Mouse (Mus musculus) MEL (cell line): ENCODE data around the gene Fosl1. TPM values are rescaled to one million over a fixed set of nuclear protein-coding genes. Genes with fewer than 3 reads are reported as not detected.

Experiments
- DNase-seq: peaks from one replicate; pipeline ENCODE4 v3.0.0; 2011; ENCODE audit warnings: low read depth, low spot score
- H3K27ac ChIP-seq: 2 replicates; pipeline ENCODE4 v1.5.1; 2012; ENCODE audit warnings: low read depth, mild to moderate bottlenecking, control low read depth, low read length, moderate library complexity; ENCODE audit not compliant: control insufficient read depth
- H3K27me3 ChIP-seq, 2 experiments: fragments of 150-350 bp in 1 of 2; sonication (generic) in 1 of 2; 2 replicates each; pipeline ENCODE4 v1.6.1; 2012; ENCODE audit warnings: low read length in 2 of 2, mild to moderate bottlenecking in 2 of 2, improper control_type of control experiment in 1 of 2, moderate library complexity in 1 of 2; ENCODE audit not compliant: insufficient read depth in 2 of 2, control insufficient read depth in 1 of 2
- H3K36me3 ChIP-seq, 2 experiments: 2 replicates each; pipeline ENCODE4 v1.6.1; 2012 to 2014; ENCODE audit warnings: low read length in 2 of 2, improper control_type of control experiment in 1 of 2, inconsistent platforms in 1 of 2, mild to moderate bottlenecking in 1 of 2; ENCODE audit not compliant: insufficient read depth in 2 of 2, control insufficient read depth in 1 of 2
- H3K4me1 ChIP-seq, 2 experiments: fragments of 150-350 bp in 1 of 2; sonication (generic) in 1 of 2; 2 replicates each; pipeline ENCODE4 v1.6.1; 2012; ENCODE audit warnings: low read length in 2 of 2, improper control_type of control experiment in 1 of 2, mild to moderate bottlenecking in 1 of 2; ENCODE audit not compliant: insufficient read depth in 2 of 2, control insufficient read depth in 1 of 2
- H3K4me3 ChIP-seq, 2 experiments: fragments of 150-350 bp in 1 of 2; sonication (generic) in 1 of 2; 2 replicates each; pipeline ENCODE4 v1.5.1; 2012; ENCODE audit warnings: low read depth in 2 of 2, low read length in 2 of 2, mild to moderate bottlenecking in 2 of 2, moderate library complexity in 2 of 2, control low read depth in 1 of 2, improper control_type of control experiment in 1 of 2; ENCODE audit not compliant: control insufficient read depth in 1 of 2, insufficient read depth in 1 of 2
- H3K79me2 ChIP-seq: 2 replicates; pipeline ENCODE4 v1.6.1; 2012; ENCODE audit warnings: mild to moderate bottlenecking, low read length, moderate library complexity; ENCODE audit not compliant: control insufficient read depth, poor library complexity, insufficient read depth
- H3K9ac ChIP-seq: 2 replicates; pipeline ENCODE4 v1.6.1; 2012; ENCODE audit warnings: low read depth, mild to moderate bottlenecking, control low read depth, low read length, moderate library complexity; ENCODE audit not compliant: control insufficient read depth, poor library complexity, severe bottlenecking
- H3K9me3 ChIP-seq: fragments of 150-350 bp; sonication (generic); replicated peaks from 2 replicates; pipeline ENCODE4 v1.6.1; 2012; ENCODE audit warnings: mild to moderate bottlenecking, low read length, improper control_type of control experiment, moderate library complexity; ENCODE audit not compliant: insufficient read depth
- BHLHE40 ChIP-seq: IDR thresholded peaks from 2 replicates; pipeline ENCODE4 v1.6.1; 2012; ENCODE audit warnings: low read depth, mild to moderate bottlenecking, inconsistent platforms, low read length, improper control_type of control experiment, borderline replicate concordance
- CHD1 ChIP-seq: IDR thresholded peaks from 2 replicates; pipeline ENCODE4 v1.6.1; 2012; ENCODE audit warnings: low read depth, mild to moderate bottlenecking, inconsistent platforms, low read length, improper control_type of control experiment
- E2F4 ChIP-seq: IDR thresholded peaks from 2 replicates; pipeline ENCODE4 v1.6.1; 2011; ENCODE audit warnings: low read depth, low read length, improper control_type of control experiment, borderline replicate concordance
- ELF1 ChIP-seq: IDR thresholded peaks from 2 replicates; pipeline ENCODE4 v1.6.1; 2014; ENCODE audit warnings: low read depth, mild to moderate bottlenecking, inconsistent platforms, low read length, improper control_type of control experiment, moderate library complexity
- EP300 ChIP-seq, 2 experiments: IDR thresholded peaks; 2 replicates each; pipeline ENCODE4 v1.6.1; 2011; ENCODE audit warnings: improper control_type of control experiment in 2 of 2, low read length in 2 of 2, low read depth in 1 of 2, mild to moderate bottlenecking in 1 of 2
- ETS1 ChIP-seq: IDR thresholded peaks from 2 replicates; pipeline ENCODE4 v1.6.1; 2012; ENCODE audit warnings: low read depth, mild to moderate bottlenecking, inconsistent platforms, low read length, improper control_type of control experiment, moderate library complexity
- GABPA ChIP-seq: IDR thresholded peaks from 2 replicates; pipeline ENCODE4 v1.6.1; 2012; ENCODE audit warnings: low read depth, mild to moderate bottlenecking, inconsistent platforms, low read length, improper control_type of control experiment, moderate library complexity
- HCFC1 ChIP-seq: IDR thresholded peaks from 2 replicates; pipeline ENCODE4 v1.6.1; 2012; ENCODE audit warnings: low read depth, mild to moderate bottlenecking, inconsistent platforms, low read length, improper control_type of control experiment, moderate library complexity
- JUND ChIP-seq: IDR thresholded peaks from 2 replicates; pipeline ENCODE4 v1.6.1; 2011; ENCODE audit warnings: low read depth, mild to moderate bottlenecking, improper control_type of control experiment, low read length
- KAT2A ChIP-seq: conservative IDR thresholded peaks from 2 replicates; pipeline ENCODE4 v1.6.1; 2012; ENCODE audit warnings: low read depth, low read length, improper control_type of control experiment, inconsistent platforms
- MAFK ChIP-seq: IDR thresholded peaks from 2 replicates; pipeline ENCODE4 v1.6.1; 2011; ENCODE audit warnings: low read depth, mild to moderate bottlenecking, low read length, improper control_type of control experiment, borderline replicate concordance
- MAX ChIP-seq: IDR thresholded peaks from 2 replicates; pipeline ENCODE4 v1.6.1; 2011; ENCODE audit warnings: low read length, improper control_type of control experiment
- MAZ ChIP-seq: IDR thresholded peaks from 2 replicates; pipeline ENCODE4 v1.6.1; 2012; ENCODE audit warnings: low read depth, mild to moderate bottlenecking, inconsistent platforms, low read length, improper control_type of control experiment
- MXI1 ChIP-seq: IDR thresholded peaks from 2 replicates; pipeline ENCODE4 v1.6.1; 2011; ENCODE audit warnings: mild to moderate bottlenecking, low read depth, low read length, improper control_type of control experiment
- MYB ChIP-seq: IDR thresholded peaks from 2 replicates; pipeline ENCODE4 v1.6.1; 2011; ENCODE audit warnings: mild to moderate bottlenecking, low read depth, low read length, improper control_type of control experiment
- MYC ChIP-seq: IDR thresholded peaks from 2 replicates; pipeline ENCODE4 v1.6.1; 2011; ENCODE audit warnings: low read depth, mild to moderate bottlenecking, low read length, improper control_type of control experiment, moderate library complexity
- NELFE ChIP-seq: IDR thresholded peaks from 2 replicates; pipeline ENCODE4 v1.6.1; 2011; ENCODE audit warnings: low read depth, low read length, improper control_type of control experiment
- NRF1 ChIP-seq: IDR thresholded peaks from 2 replicates; pipeline ENCODE4 v1.6.1; 2014; ENCODE audit warnings: low read depth, mild to moderate bottlenecking, inconsistent platforms, low read length, improper control_type of control experiment, moderate library complexity; ENCODE audit not compliant: poor library complexity, insufficient read depth, severe bottlenecking
- POLR2AphosphoS5 ChIP-seq: IDR thresholded peaks from 2 replicates; pipeline ENCODE4 v1.6.1; 2012; ENCODE audit warnings: low read depth, borderline replicate concordance, mild to moderate bottlenecking, inconsistent platforms, low read length, moderate library complexity, mixed read lengths
- SIN3A ChIP-seq: IDR thresholded peaks from 2 replicates; pipeline ENCODE4 v1.6.1; 2012; ENCODE audit warnings: low read length, improper control_type of control experiment, inconsistent platforms
- SMC3 ChIP-seq: IDR thresholded peaks from 2 replicates; pipeline ENCODE4 v1.6.1; 2011; ENCODE audit warnings: low read depth, low read length, improper control_type of control experiment
- TAL1 ChIP-seq: IDR thresholded peaks from 2 replicates; pipeline ENCODE4 v1.6.1; 2012; ENCODE audit warnings: mild to moderate bottlenecking, inconsistent platforms, low read length, moderate library complexity, mixed read lengths
- TBP ChIP-seq: IDR thresholded peaks from 2 replicates; pipeline ENCODE4 v1.8.0; 2011; ENCODE audit warnings: low read depth, low read length, improper control_type of control experiment
- USF1 ChIP-seq: IDR thresholded peaks from 2 replicates; pipeline ENCODE4 v1.6.1; 2014; ENCODE audit warnings: low read depth, mild to moderate bottlenecking, inconsistent platforms, low read length, improper control_type of control experiment, moderate library complexity
- ZC3H11A ChIP-seq: IDR thresholded peaks from 2 replicates; pipeline ENCODE4 v1.6.1; 2012; ENCODE audit warnings: low read depth, mild to moderate bottlenecking, inconsistent platforms, low read length, improper control_type of control experiment
- ZKSCAN1 ChIP-seq: IDR thresholded peaks from 2 replicates; pipeline ENCODE4 v1.6.1; 2012; ENCODE audit warnings: low read depth, mild to moderate bottlenecking, inconsistent platforms, low read length, improper control_type of control experiment, moderate library complexity
- ZMIZ1 ChIP-seq: IDR thresholded peaks from 2 replicates; pipeline ENCODE4 v1.6.1; 2012; ENCODE audit warnings: low read depth, mild to moderate bottlenecking, inconsistent platforms, low read length, improper control_type of control experiment, moderate library complexity
- ZNF384 ChIP-seq: IDR thresholded peaks from 2 replicates; pipeline ENCODE4 v1.6.1; 2012; ENCODE audit warnings: low read depth, mild to moderate bottlenecking, inconsistent platforms, low read length, improper control_type of control experiment
- polyA plus RNA-seq, 2 experiments: library from polyadenylated mRNA; stranded (reverse) in 1 of 2; unstranded in 1 of 2; fragments of >175 nt in 1 of 2; fragments of >200 nt in 1 of 2; gene quantifications; 2 replicates each; pipeline versions ENCODE4 v1.2.1 to v1.2.4; 2012; ENCODE audit warnings: low replicate concordance in 2 of 2, low read depth in 1 of 2; ENCODE audit not compliant: insufficient read length in 2 of 2, insufficient read depth in 1 of 2, missing spikeins in 1 of 2
- total RNA-seq: library from RNA; depleted of rRNA; stranded (reverse); fragments of 300-350 nt; gene quantifications from 2 replicates; pipeline ENCODE4 v1.2.3, GENCODE M21; 2012

The Fosl1 gene
- total and polyA plus RNA-seq, 3 experiments: 2.0 to 3.1 TPM; not detected in 1

DNA sequence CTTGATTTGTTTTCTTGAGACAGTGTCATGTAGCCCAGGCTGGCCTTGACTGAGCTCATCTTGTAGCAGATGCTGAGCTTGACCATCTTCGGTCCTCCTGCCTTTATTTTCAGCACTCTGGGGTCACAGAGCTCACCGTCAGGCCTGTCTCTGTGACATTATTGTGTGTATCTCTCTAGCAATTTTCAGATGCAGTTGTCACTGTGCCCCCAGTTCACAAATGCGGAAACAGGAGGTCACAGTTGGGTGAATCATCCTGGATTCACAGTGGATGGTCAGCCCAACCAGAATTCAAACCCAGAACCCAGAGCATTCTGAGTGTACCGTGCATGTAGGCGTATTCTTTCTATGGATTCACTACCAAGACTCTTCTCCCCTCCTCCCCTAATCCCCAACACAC lies 1.6 kb upstream of the Fosl1 start:
- no peak overlapping the region for H3K27ac ChIP-seq
- H3K27me3 ChIP-seq: peaks cover 0 to 3% of the 10 kb centered on the region in 2 experiments; a peak in 1 of 4 replicates
- peaks cover 6% of the 10 kb centered on the region; the same call in 1 of the 2 replicates for H3K79me2 ChIP-seq
- peaks cover 0 to 4% of the 10 kb centered on the region in 2 experiments; a peak in 2 of 4 replicates for H3K36me3 ChIP-seq
- no peak overlapping the region for H3K9ac ChIP-seq
- no peak for DNase-seq
- TF ChIP-seq MAZ (no peak), ZNF384 (no peak), POLR2AphosphoS5 (no peak), ZKSCAN1 (no peak), E2F4 (no peak), ZC3H11A (no peak), GABPA (no peak), NELFE (no peak), MAFK (no peak), MYC (no peak), HCFC1 (no peak), KAT2A (no peak), EP300 (IDR thresholded peaks at IDR 0.05; ENCODE audit: low read depth in 1 of 2, low read length in 2 of 2) (no peak), ZMIZ1 (no peak), MYB (no peak)
- H3K9me3 ChIP-seq: no peaks in the 10 kb centered on the region
- H3K4me3 ChIP-seq: no peak overlapping the region
- peaks cover 0 to 25% of the 10 kb centered on the region in 2 experiments; a peak in 3 of 4 replicates for H3K4me1 ChIP-seq

DNA sequence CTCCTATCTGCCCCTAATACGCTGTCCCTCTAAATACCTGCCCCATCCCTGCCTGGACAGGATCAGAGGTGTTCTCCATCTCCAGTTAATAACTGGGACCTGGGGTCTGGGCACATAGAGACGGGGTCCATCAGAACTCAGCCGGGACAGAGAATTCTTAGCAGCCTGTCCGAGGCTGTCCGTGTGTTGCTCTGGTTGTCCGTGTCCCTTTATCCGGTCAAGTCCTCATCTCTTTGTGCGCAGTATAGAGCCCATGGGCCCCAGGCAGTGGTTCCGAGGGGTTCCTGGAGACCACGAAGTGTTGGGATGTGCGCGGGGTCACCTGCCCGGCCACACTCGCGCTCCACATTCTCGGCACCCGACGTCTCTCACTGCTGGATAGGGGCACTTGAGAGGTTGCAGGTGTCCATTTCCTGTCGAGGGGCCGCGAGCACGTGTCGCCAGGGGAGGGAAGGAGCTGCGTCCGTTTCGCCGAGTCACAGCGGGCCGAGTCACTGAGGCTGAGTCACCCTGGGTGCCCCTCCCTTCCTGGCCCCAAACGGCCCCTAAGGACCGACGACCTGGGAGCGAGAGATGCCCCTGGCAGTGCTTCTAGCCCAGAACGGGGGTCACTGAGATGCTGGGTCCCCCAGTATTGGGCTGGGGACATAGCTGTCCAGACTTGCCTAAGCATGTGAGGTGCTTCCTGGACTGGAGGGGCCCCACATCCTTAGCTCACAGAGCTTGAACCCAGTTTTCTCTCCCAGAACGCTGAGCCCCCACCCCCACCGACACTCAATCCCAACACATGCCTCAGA lies 1.2 kb downstream of the Fosl1 start:
- H3K36me3 ChIP-seq: peaks cover 0 to 4% of the 10 kb centered on the region in 2 experiments; a peak in 2 of 4 replicates
- TF ChIP-seq MAZ: no peak; the same call in 1 of the 2 replicates
- TF ChIP-seq NRF1: no peak
- TF ChIP-seq E2F4: no peak
- no peak for TF ChIP-seq ELF1
- 0 out of 2 replicates have a peak, but pooled peaks have one; percentile 48 for TF ChIP-seq MYC
- no peak for TF ChIP-seq JUND
- no peak for TF ChIP-seq ZNF384
- no peak for TF ChIP-seq NELFE
- TF ChIP-seq EP300 (IDR thresholded peaks at IDR 0.05; ENCODE audit: low read depth in 1 of 2, low read length in 2 of 2): peak in 1 of 2 experiments; percentile 40; a peak in 2 of 4 replicates
- TF ChIP-seq SIN3A: no peak
- TF ChIP-seq SMC3: no peak
- TF ChIP-seq MXI1: peak; percentile 35; the same call in 1 of the 2 replicates
- no peak for TF ChIP-seq TBP
- TF ChIP-seq ETS1: peak; percentile 31; the same call in 1 of the 2 replicates
- peak; percentile 96 for TF ChIP-seq MAX
- TF ChIP-seq TAL1: no peak
- no peak for TF ChIP-seq CHD1
- TF ChIP-seq HCFC1: no peak
- TF ChIP-seq MAFK: no peak
- peak; percentile 53; the same call in 1 of the 2 replicates for TF ChIP-seq BHLHE40
- TF ChIP-seq USF1: no peak
- TF ChIP-seq, all 39 proteins: peak for 6
- peaks cover 6% of the 10 kb centered on the region; the same call in 1 of the 2 replicates for H3K79me2 ChIP-seq
- peak overlapping the region; percentile 20; the same call in 1 of the 2 replicates for H3K27ac ChIP-seq
- H3K4me1 ChIP-seq: peaks cover 0 to 25% of the 10 kb centered on the region in 2 experiments; a peak in 3 of 4 replicates
- DNase-seq: peak; percentile 70
- H3K27me3 ChIP-seq: no peaks in the 10 kb centered on the region
- no peaks in the 10 kb centered on the region for H3K9me3 ChIP-seq
- H3K4me3 ChIP-seq: peak overlapping the region; percentile 80 to 81
- peak overlapping the region; percentile 64 for H3K9ac ChIP-seq
